Mouse (Mus musculus) spleen, adult 18-20 months (tissue): Measurements from ENCODE around the gene Olfr649.

Experiments used
- DNase-seq, 2 experiments: peaks; one replicate each; pipeline ENCODE4 v3.0.0; 2022; ENCODE audit warnings: mixed read lengths in 2 of 2

The Olfr649 gene

DNA sequence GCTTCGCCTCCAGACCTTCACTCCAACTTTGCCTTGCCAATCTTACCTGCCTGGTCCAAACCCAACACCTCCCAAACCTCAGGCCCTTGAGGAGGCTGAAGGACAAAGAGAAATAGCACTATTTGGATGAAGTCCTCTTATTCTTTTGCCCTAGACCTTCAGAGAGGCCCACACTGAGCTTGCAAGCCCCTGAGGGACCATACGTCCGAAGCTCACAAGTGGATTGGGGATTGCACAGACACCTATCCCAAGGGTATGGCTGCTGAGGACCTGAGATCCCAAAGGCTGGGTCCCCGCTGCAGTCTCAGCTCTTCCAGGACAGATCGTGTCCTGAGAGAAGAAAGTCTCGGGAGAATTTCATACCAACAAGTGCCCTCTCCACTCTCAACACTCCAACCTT is at the start of gene Olfr649:
TSS of gene Olfr649 (minus strand) at position 101 of the 400 bp plus-strand sequence.
- no peak for DNase-seq

DNA sequence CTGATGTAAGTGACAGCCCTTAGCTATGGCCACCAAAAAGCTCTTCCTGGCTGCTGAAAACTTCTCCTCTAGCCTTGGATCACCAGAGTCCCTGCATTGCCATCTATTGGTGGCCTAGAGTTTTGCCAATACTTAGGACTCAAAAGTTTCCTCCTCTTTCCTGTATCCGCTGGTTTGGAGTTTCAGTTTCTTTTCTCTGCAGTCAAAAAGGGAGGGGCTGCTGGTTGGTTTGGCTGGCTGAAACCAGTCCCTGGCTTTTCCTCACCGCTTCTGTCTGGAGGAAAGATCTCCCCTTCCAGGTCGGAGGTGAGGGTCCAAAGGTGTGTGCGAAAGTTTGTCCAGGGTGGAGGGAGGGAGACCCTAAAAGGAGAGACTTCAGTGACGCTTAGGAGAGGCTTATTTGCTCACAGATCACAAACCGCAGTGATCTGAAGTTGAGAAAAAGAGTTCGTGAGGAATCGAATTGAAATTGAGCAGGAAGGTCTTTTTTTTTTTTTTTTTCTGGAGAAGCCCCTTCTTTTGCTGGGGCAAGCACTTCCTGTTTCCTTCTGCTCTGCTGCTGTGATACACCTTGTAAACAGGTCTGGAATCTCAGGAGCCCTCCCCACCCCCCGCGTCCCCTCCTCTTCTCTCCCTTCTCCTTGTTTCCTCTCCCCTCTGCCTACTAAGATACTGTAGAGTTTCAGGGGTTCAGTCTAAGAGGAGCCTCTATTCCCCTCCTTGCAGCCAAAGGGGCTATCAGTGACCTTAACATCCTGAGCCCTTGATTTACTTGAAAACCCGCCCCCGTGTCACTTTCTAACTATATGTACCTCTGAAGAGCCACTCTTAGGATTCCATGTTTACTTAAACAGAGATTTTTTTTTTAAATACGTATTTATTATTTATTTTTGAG is 48.7 kb upstream of the Olfr649 start, which contains the start of gene Trim34a:
TSS of gene Trim34a (plus strand) at position 171 of the 895 bp plus-strand sequence.
- DNase-seq = peak; percentile 35 to 46

- DNase-seq = no peak
Measured at GRCm38 (mm10) chr7:104243616-104244015, 47.8 kb upstream of the Olfr649 start.

DNA sequence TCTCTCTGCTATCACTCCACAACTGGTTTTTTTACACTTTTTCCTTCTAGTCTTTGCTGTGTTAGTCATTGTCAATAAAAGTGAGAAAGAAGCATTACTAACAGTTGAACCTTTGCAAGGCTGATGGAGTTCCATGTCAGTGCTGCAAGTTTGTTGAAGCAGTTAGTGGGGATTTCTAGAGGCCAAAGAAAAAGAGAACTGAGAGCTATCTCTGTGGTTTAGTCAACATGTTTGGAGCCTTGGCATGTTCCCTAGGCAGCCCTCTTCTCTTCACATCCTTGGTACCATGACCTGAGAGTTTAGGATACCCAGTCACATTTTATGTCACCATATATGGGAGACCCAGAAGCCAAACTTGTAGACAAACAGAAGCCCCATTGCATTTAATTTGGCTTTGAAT is 45.1 kb upstream of the Olfr649 start:
- DNase-seq = no peak

- peak in 1 of 2 experiments; percentile 55 for DNase-seq
Measured at GRCm38 (mm10) chr7:104231203-104231602, 35.4 kb upstream of the Olfr649 start.

DNA sequence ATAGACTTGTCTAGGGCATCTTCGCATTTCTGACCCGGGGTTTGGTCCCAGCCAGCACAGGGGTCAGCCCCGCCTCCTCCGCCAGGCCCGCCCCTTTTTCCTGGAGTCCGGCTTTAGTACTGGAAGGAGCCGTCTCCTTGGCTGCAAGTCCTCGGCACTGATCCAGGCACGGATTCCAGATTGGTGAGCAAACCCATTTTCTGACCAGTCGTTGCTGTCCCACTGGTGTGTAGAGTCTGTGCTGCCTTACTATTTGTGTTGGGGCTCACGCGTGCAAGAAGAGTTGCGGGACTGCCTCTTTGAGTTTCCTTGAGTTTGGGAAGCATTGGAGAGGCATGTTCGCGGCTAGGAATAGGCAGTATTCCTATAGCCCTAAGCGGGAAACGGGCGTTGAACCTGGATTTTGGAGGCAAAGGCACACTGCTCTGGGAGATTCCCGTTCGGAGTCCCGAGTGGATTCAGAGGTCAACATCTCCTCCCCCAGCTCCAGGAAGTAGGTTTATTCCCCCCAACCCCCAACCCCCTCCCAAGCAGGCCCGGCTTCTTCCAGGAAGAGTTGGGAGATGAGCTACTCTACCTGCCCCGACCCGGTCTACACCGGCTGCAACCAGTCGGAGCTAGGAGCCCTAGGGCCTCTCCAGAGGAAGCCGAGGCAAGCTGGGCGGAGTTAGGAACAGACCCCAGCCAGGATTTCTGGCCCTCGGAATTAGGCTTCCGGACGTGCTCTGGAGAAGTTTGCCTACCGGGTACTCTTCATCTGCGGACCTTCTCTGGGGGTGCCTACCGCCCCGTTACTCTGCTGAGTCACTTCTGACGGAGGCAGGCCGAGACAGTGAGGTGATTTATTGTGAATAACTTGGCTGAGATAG is 23.1 kb upstream of the Olfr649 start, which contains the start of gene Trim6:
TSS of gene Trim6 (plus strand) at position 93 of the 869 bp plus-strand sequence.
- peak in 1 of 2 experiments; percentile 29 for DNase-seq

- no peak for DNase-seq
Measured at GRCm38 (mm10) chr7:104217881-104218280, 22.1 kb upstream of the Olfr649 start.

DNA sequence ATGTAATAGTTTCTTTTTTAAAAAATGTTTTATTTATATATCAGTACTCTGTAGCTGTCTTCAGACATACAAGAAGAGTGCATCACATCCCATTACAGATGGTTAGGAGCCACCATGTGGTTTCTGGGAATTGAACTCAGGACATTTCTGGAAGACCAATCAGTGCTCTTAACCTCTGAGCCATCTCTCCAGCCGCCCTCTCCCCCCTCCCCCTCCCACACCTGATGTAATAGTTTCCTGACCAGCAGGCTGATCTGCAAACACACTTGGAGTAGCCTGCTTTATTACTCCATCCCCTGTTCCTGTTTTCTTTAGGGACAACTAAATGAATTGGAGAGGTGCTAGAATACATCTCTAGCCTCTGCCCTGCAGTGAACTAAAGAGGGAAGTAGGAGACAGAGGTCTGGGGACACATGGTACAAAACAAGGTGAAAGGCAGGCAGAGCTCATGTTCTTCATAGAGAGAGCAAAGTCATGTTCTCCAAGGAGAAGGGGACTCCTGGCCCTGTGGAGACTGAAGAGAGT is 20.3 kb upstream of the Olfr649 start:
- no peak for DNase-seq

GRCm38 (mm10) chr7:104206197-104206596 is 10.4 kb upstream of the Olfr649 start:
- DNase-seq = no peak

GRCm38 (mm10) chr7:104199822-104200221 is 4.0 kb upstream of the Olfr649 start:
- peak; percentile 56 to 73 for DNase-seq

GRCm38 (mm10) chr7:104191275-104191674 is 4.5 kb downstream of the Olfr649 start:
- no peak for DNase-seq

DNA sequence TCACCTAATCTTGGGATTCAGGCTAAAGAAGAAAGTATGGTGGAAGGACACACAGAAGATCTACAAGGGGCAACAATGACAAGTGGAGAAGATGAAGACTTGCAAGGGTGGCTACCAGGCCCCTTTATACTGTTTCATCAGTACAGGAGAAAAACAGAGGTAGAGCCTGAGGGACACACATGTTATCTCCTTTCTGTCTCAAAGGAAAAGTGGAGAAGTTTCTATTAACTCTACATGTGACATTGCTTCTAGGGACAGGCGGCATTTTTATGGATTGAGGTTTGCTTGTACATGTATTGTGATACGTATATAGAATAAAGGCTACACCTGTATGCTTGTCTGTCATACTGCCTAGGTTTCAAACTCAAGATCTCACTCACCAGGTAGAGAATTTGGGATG is 12.5 kb downstream of the Olfr649 start, which contains the start of gene Olfr648:
TSS of gene Olfr648 (minus strand) at position 101 of the 400 bp plus-strand sequence.
- no peak for DNase-seq

DNA sequence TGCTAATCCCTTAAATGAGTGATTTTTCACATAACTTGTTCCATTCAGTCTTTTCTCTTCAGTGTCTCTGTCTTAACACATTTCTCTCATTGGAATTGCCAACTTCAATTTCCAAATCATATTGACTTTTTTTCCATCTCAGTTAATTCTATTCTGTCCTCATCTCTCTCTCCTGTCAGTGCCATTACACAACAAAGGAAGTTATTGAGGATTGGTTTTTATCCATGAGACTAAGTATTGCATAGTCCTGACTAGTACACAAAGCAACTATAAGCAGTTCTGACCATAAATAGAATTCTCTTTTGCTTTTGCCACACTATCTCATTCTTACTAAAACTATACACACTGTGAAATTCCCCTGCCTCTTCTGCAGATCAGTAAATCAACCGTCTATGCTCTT is 16.7 kb downstream of the Olfr649 start:
- DNase-seq = no peak

DNA sequence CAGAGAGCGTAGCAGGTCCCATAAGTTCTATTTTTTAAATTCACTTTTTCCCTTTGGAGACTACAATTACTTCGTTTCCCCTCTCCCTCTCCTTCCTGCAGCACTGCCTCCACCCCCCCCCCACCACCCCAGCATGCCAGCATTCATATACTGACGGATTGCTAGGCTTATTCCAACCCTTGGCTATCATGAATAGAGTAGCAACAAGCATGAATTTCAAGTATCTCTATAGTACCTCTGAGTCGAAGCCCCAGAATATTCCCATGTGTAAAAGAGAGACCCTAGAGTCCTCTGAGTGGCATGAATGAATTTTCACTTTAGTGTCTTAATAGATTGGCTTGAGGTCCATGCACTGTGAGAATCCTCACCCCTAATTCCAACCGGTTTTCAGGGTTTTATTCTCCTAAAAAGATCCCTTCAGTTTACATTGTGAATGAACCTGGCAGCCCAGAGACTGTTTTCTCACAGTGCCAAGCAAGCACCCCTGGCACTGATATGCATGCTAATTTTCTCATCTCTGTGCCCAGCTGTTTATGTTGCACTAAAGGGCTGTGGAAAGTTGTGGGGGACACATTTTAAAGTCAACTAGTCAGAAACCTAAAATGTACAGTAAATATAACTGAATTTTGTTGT is 17.2 kb downstream of the Olfr649 start:
- no peak for DNase-seq

GRCm38 (mm10) chr7:104175085-104175484 is 20.7 kb downstream of the Olfr649 start:
- DNase-seq = no peak

DNA sequence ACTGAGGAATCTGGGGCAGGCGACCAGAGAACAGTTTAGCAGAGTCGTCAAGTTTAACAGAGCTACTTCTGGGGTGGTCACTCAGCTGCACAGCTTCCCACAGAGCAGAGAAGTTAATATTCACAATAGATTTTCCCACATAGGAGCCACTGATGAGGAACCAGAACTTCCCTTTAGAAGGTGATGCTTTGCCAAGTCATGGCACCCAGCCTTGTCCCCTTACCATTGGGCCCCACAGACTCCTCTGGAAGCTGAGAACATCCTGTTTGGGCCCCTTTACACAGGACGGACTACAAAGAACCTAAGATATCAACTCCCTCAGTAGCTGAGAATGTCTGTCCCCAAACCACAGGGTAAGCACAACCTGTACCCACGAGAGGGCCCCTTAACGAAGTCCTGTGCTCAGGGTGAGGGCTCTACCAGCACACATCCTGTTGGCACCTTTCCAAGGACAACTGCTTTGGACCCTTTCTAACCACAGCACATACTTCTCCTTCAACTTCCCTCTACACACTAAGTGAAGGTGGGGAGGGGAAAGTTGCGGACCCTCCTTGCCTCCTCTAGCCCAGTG is 26.1 kb downstream of the Olfr649 start:
- no peak for DNase-seq

- DNase-seq = no peak
Measured at GRCm38 (mm10) chr7:104167105-104167504, 28.7 kb downstream of the Olfr649 start.

GRCm38 (mm10) chr7:104150456-104150855 is 45.3 kb downstream of the Olfr649 start, which contains the start of gene Ubqlnl:
Gene Ubqlnl, minus strand, starts transcription at chr7:104150556.
- no peak for DNase-seq

DNA sequence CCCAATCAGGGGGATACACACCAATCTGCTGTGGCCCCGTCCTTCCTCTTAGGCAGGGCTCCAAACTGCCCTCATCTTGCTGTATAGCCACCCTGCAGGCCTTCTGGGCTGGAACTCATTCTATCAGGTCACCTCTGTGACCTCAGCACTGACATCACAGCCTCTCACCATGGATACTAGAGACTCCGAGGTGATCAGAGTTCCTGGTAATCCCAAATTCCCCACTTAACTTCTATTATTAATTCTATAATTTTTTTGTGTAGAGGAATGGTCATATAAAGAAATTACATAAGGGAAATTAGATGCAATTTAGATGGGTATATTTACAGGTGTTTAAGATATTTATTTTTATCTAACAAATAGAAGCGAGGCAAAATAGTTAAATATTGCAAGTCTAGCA is 52.6 kb downstream of the Olfr649 start, which contains the start of gene Ubqln3:
TSS of gene Ubqln3 (minus strand) at position 101 of the 400 bp plus-strand sequence.
- DNase-seq = no peak
